Mouse (Mus musculus): ENCODE measurements around the gene Flna. TPM values are rescaled to one million over a fixed set of nuclear protein-coding genes. Genes with fewer than 3 reads are reported as not detected.
A peak's percentile ranks its signal among the peaks of the same experiment; 100 is the strongest.

Gene Flna
- polyA plus RNA-seq, 1 experiment from 2014 or later = 124 TPM

- WGBS = 13% methylated on average over 27 of the region's 27 CpGs
- peak overlapping the region; percentile 62 for H3K4me3 ChIP-seq
- H3K4me1 ChIP-seq (replicated peaks) = 0 out of 2 replicates have a peak, but pooled peaks cover 5% of the 10 kb centered on the region
- no peaks in the 10 kb centered on the region for H3K9me3 ChIP-seq (replicated peaks)
- ATAC-seq (replicated peaks; ENCODE audit: insufficient number of reproducible peaks, insufficient read depth, low FRiP score, low read depth) = no peak
- no peaks in the 10 kb centered on the region for H3K27me3 ChIP-seq
- peak overlapping the region; percentile 57 for H3K27ac ChIP-seq
- H3K4me2 ChIP-seq = peak overlapping the region; percentile 60
- peaks cover 3% of the 10 kb centered on the region; the same call in 1 of the 2 replicates for H3K36me3 ChIP-seq
- H3K9ac ChIP-seq = peak overlapping the region; percentile 62
Observed at GRCm38 (mm10) chrX:74270902-74271551, 21.4 kb upstream of the Flna start.

- peak within 1 kb of the TSS; percentile 62 for H3K4me3 ChIP-seq
- H3K4me2 ChIP-seq = peak within 1 kb of the TSS; percentile 60
- no peaks in the 10 kb centered on the region for H3K27me3 ChIP-seq
- H3K36me3 ChIP-seq = peaks cover 3% of the 10 kb centered on the region; the same call in 1 of the 2 replicates
- peak within 1 kb of the TSS; percentile 91 for H3K27ac ChIP-seq
- no peaks in the 10 kb centered on the region for H3K9me3 ChIP-seq (replicated peaks)
- peak within 1 kb of the TSS; percentile 62 for H3K9ac ChIP-seq
- peak; percentile 92 for ATAC-seq (replicated peaks; ENCODE audit: insufficient number of reproducible peaks, insufficient read depth, low FRiP score, low read depth)
- H3K4me1 ChIP-seq (replicated peaks) = 0 out of 2 replicates have a peak, but pooled peaks cover 5% of the 10 kb centered on the region
- 13% methylated on average over 42 of the region's 42 CpGs for WGBS
Observed at GRCm38 (mm10) chrX:74270062-74270901, 20.7 kb upstream of the Flna start, which contains the start of gene Rpl10. Rpl10 (plus strand) TSS chrX:74270812.

- Histone ChIP-seq H3K27ac (peak overlapping the region; percentile 91), H3K4me2 (peak overlapping the region; percentile 57), H3K9me3 (replicated peaks) (no peaks in the 10 kb centered on the region), H3K36me3 (peaks cover 3% of the 10 kb centered on the region; the same call in 1 of the 2 replicates), H3K27me3 (no peaks in the 10 kb centered on the region), H3K4me1 (replicated peaks) (0 out of 2 replicates have a peak, but pooled peaks cover 5% of the 10 kb centered on the region), H3K4me3 (peak overlapping the region; percentile 62), H3K9ac (peak overlapping the region; percentile 44)
- ATAC-seq (replicated peaks; ENCODE audit: insufficient number of reproducible peaks, insufficient read depth, low FRiP score, low read depth) = peak; percentile 29; the same call in 1 of the 2 replicates
- 18% methylated on average over 3 of the region's 3 CpGs for WGBS
Observed at GRCm38 (mm10) chrX:74269736-74270061, 20.1 kb upstream of the Flna start.

GRCm38 (mm10) chrX:74257746-74258145, 8.1 kb upstream of the Flna start:
- peaks cover 8% of the 10 kb centered on the region; the same call in 1 of the 2 replicates for H3K36me3 ChIP-seq
- H3K4me3 ChIP-seq = no peak overlapping the region
- H3K4me1 ChIP-seq (replicated peaks) = peaks cover 4% of the 10 kb centered on the region
- H3K4me2 ChIP-seq = no peak overlapping the region
- H3K27me3 ChIP-seq = no peaks in the 10 kb centered on the region
- ATAC-seq (replicated peaks; ENCODE audit: insufficient number of reproducible peaks, insufficient read depth, low FRiP score, low read depth) = no peak
- H3K9ac ChIP-seq = no peak overlapping the region
- 89% methylated on average over 3 of the region's 3 CpGs for WGBS
- no peaks in the 10 kb centered on the region for H3K9me3 ChIP-seq (replicated peaks)
- H3K27ac ChIP-seq = no peak overlapping the region

- ATAC-seq (replicated peaks; ENCODE audit: insufficient number of reproducible peaks, insufficient read depth, low FRiP score, low read depth) = peak; percentile 54
- peak overlapping the region; percentile 68 for H3K9ac ChIP-seq
- H3K27ac ChIP-seq = peak overlapping the region; percentile 94
- H3K9me3 ChIP-seq (replicated peaks) = no peaks in the 10 kb centered on the region
- peaks cover 8% of the 10 kb centered on the region; the same call in 1 of the 2 replicates for H3K36me3 ChIP-seq
- 16% methylated on average over 31 of the region's 31 CpGs for WGBS
- peak overlapping the region; percentile 70 for H3K4me2 ChIP-seq
- H3K4me3 ChIP-seq = peak overlapping the region; percentile 63
- no peaks in the 10 kb centered on the region for H3K27me3 ChIP-seq
- peaks cover 4% of the 10 kb centered on the region for H3K4me1 ChIP-seq (replicated peaks)
Observed at GRCm38 (mm10) chrX:74254888-74255565, 5.4 kb upstream of the Flna start.

GRCm38 (mm10) chrX:74254153-74254887, 4.7 kb upstream of the Flna start, which contains the start of gene Emd:
Emd (plus strand) TSS chrX:74254687.
- ATAC-seq (replicated peaks; ENCODE audit: insufficient number of reproducible peaks, insufficient read depth, low FRiP score, low read depth) = peak; percentile 94
- Histone ChIP-seq H3K4me2 (peak within 1 kb of the TSS; percentile 70), H3K9ac (peak within 1 kb of the TSS; percentile 68), H3K36me3 (peaks cover 8% of the 10 kb centered on the region; the same call in 1 of the 2 replicates), H3K9me3 (replicated peaks) (no peaks in the 10 kb centered on the region), H3K4me1 (replicated peaks) (peaks cover 4% of the 10 kb centered on the region), H3K27me3 (no peaks in the 10 kb centered on the region), H3K27ac (peak within 1 kb of the TSS; percentile 94), H3K4me3 (peak within 1 kb of the TSS; percentile 63)
- 22% methylated on average over 39 of the region's 39 CpGs for WGBS

- peak overlapping the region; percentile 70 for H3K4me2 ChIP-seq
- no peaks in the 10 kb centered on the region for H3K9me3 ChIP-seq (replicated peaks)
- no peak for ATAC-seq (replicated peaks; ENCODE audit: insufficient number of reproducible peaks, insufficient read depth, low FRiP score, low read depth)
- no peaks in the 10 kb centered on the region for H3K36me3 ChIP-seq
- 13% methylated on average over 3 of the region's 3 CpGs for WGBS
- peak overlapping the region; percentile 80 for H3K27ac ChIP-seq
- peaks cover 9% of the 10 kb centered on the region for H3K4me1 ChIP-seq (replicated peaks)
- peak overlapping the region; percentile 53 for H3K4me3 ChIP-seq
- H3K27me3 ChIP-seq = no peaks in the 10 kb centered on the region
- peak overlapping the region; percentile 60; the same call in 1 of the 2 replicates for H3K9ac ChIP-seq
Observed at GRCm38 (mm10) chrX:74248651-74249050, 969 bp downstream of the Flna start.

GRCm38 (mm10) chrX:74246693-74247092, 2.9 kb downstream of the Flna start:
- ATAC-seq (replicated peaks; ENCODE audit: insufficient number of reproducible peaks, insufficient read depth, low FRiP score, low read depth) = peak; percentile 16
- Histone ChIP-seq H3K4me3 (peak overlapping the region; percentile 64), H3K9me3 (replicated peaks) (no peaks in the 10 kb centered on the region), H3K27ac (peak overlapping the region; percentile 91), H3K4me2 (peak overlapping the region; percentile 70), H3K27me3 (no peaks in the 10 kb centered on the region), H3K4me1 (replicated peaks) (peaks cover 19% of the 10 kb centered on the region), H3K9ac (peak overlapping the region; percentile 56), H3K36me3 (peaks cover 15% of the 10 kb centered on the region)
- 4% methylated on average over 15 of the region's 15 CpGs for WGBS

- Histone ChIP-seq H3K4me3 (peak overlapping the region; percentile 64), H3K27ac (peak overlapping the region; percentile 91), H3K27me3 (no peaks in the 10 kb centered on the region), H3K36me3 (peaks cover 19% of the 10 kb centered on the region), H3K4me1 (replicated peaks) (peaks cover 19% of the 10 kb centered on the region), H3K4me2 (peak overlapping the region; percentile 70), H3K9me3 (replicated peaks) (no peaks in the 10 kb centered on the region), H3K9ac (peak overlapping the region; percentile 69)
- ATAC-seq (replicated peaks; ENCODE audit: insufficient number of reproducible peaks, insufficient read depth, low FRiP score, low read depth) = peak; percentile 86
- WGBS = 16% methylated on average over 38 of the region's 38 CpGs
Observed at GRCm38 (mm10) chrX:74246213-74246681, 3.4 kb downstream of the Flna start.

- peaks cover 24% of the 10 kb centered on the region for H3K36me3 ChIP-seq
- H3K27ac ChIP-seq = peak overlapping the region; percentile 91
- no peaks in the 10 kb centered on the region for H3K27me3 ChIP-seq
- H3K9me3 ChIP-seq (replicated peaks) = no peaks in the 10 kb centered on the region
- H3K4me3 ChIP-seq = peak overlapping the region; percentile 64
- peaks cover 19% of the 10 kb centered on the region for H3K4me1 ChIP-seq (replicated peaks)
- peak overlapping the region; percentile 70 for H3K4me2 ChIP-seq
- WGBS = 13% methylated on average over 21 of the region's 21 CpGs
- H3K9ac ChIP-seq = peak overlapping the region; percentile 69
- ATAC-seq (replicated peaks; ENCODE audit: insufficient number of reproducible peaks, insufficient read depth, low FRiP score, low read depth) = peak; percentile 53
Observed at GRCm38 (mm10) chrX:74245687-74246086, 3.9 kb downstream of the Flna start.

All from heart, embryonic 15.5 days (tissue).